Comparison of ENCODE assay signal across 7 mouse cellular contexts in genomic region chr11:72469217-72469616, GRCm38 (mm10). TPM values are rescaled to one million over a fixed set of nuclear protein-coding genes. Genes with fewer than 3 reads are reported as not detected.
DNase-seq lines count a peak whose midpoint lies in the region; ATAC-seq and TF ChIP-seq lines count a peak whose summit lies in the region.

No protein-coding gene starts in this region.

- CTCF ChIA-PET in Patski (lab: Charles Lee) = interaction anchor here (0.8 to 1.1 kb wide), 4 partner anchors 9 to 95 kb away, joined by 3 to 5 read pairs (median 3); partner anchors contain the start of gene Ggt6

- in situ Hi-C loops in Patski (cut with MboI; ENCODE audit: low pct_unique_long_range_greater_than_20kb) = no loop called here

- POLR2A ChIA-PET in Patski (lab: Charles Lee) = interaction anchor here (0.9 to 1.2 kb wide), 3 partner anchors 16 to 35 kb away, joined by 3 to 4 read pairs (median 3); no protein-coding TSS in a partner anchor

- peaks cover 86% of the 10 kb centered on the region for H3K36me3 ChIP-seq in G1E (replicated peaks)
- 0 out of 2 replicates have a peak, but pooled peaks cover 3% of the 10 kb centered on the region for H3K36me3 ChIP-seq in hindbrain, embryonic 10.5 days

- H3K4me3 ChIP-seq in G1E (ENCODE audit: low read depth, low read length) = peak overlapping the region; percentile 56; the same call in 1 of the 2 replicates
- H3K4me3 ChIP-seq in hindbrain, embryonic 10.5 days = no peak overlapping the region

- H3K4me1 ChIP-seq in G1E (ENCODE audit: insufficient read depth, low read depth, low read length) = peaks cover 100% of the 10 kb centered on the region
- peaks cover 84% of the 10 kb centered on the region for H3K4me1 ChIP-seq in hindbrain, embryonic 10.5 days (replicated peaks)

- H3K27me3 ChIP-seq in G1E (ENCODE audit: insufficient read depth, low read length) (no peaks in the 10 kb centered on the region), Patski (no peaks in the 10 kb centered on the region)
- no peaks in the 10 kb centered on the region for H3K27me3 ChIP-seq in hindbrain, embryonic 10.5 days (ENCODE audit: insufficient read depth, poor library complexity, severe bottlenecking)

- peak overlapping the region; percentile 79 for H3K27ac ChIP-seq in hindbrain, embryonic 10.5 days

- TF ChIP-seq CTCF in G1E (IDR thresholded peaks at IDR 0.05; ENCODE audit: low read depth, low read length) (no peak), Patski (IDR thresholded peaks at IDR 0.05) (no peak)

- H3K9me3 ChIP-seq in G1E (replicated peaks) = no peaks in the 10 kb centered on the region
- H3K9me3 ChIP-seq in hindbrain, embryonic 10.5 days = no peaks in the 10 kb centered on the region

- 29% methylated on average over 5 of the region's 5 CpGs for WGBS in hindbrain, embryonic 10.5 days

- no peak for DNase-seq in G1E (ENCODE audit: low spot score)
- DNase-seq in Patski (ENCODE audit: low read depth, low spot score) = no peak
- DNase-seq in frontal cortex, adult 2 months (ENCODE audit: extremely low spot score in 1 of 2, low spot score in 1 of 2) = peak; percentile 34 to 49
- no peak for DNase-seq in hindbrain, embryonic 10.5 days (ENCODE audit: low spot score)
- DNase-seq in layer of hippocampus, postnatal 10 days (ENCODE audit: low spot score in 2 of 2) = peak; percentile 49 to 60
- DNase-seq in lung, postnatal 25 days (ENCODE audit: low spot score) = peak; percentile 92
- DNase-seq in testis, postnatal 14 days (ENCODE audit: low spot score) = peak; percentile 48

- ATAC-seq in G1E (ENCODE audit: extremely low read depth, insufficient number of reproducible peaks, low FRiP score, poor library complexity, severe bottlenecking) (no peak), Patski (peak; percentile 90)

RNA-seq across cellular contexts. Expression of gene Spns2, which starts 20.5 kb away (rescaled TPM):
- total RNA-seq in G1E (2014; fragmentation: Nextera tagmentation) (129 and 145 TPM in 2 replicates), G1E (2017) (29.3 and 40.8 TPM in 2 replicates)
- polyA plus RNA-seq in G1E (2012) (69.2 and 113 TPM in 2 replicates), Patski (2021) (111 TPM)
- 45.0 and 47.0 TPM in 2 replicates for polyA plus RNA-seq in frontal cortex, adult 2 months (2012; rRNA removed)
- polyA plus RNA-seq in hindbrain, embryonic 10.5 days (2016; fragmentation: Nextera tagmentation; extraction: Ambion mirVana) = 4.0 and 5.5 TPM in 2 replicates
- 10 to 100 TPM; 58.4 to 59.6 TPM for total RNA-seq in layer of hippocampus, postnatal 10 days (2021)

RNA-seq across cellular contexts. Expression of gene Mybbp1a, which starts 28.1 kb away (rescaled TPM):
- total RNA-seq in G1E (2014; fragmentation: Nextera tagmentation) = 496 and 593 TPM in 2 replicates
- 96.8 and 125 TPM in 2 replicates for total RNA-seq in G1E (2017)
- 195 and 253 TPM in 2 replicates for polyA plus RNA-seq in G1E (2012)
- 184 TPM for polyA plus RNA-seq in Patski (2021)
- 55.3 and 61.4 TPM in 2 replicates for polyA plus RNA-seq in frontal cortex, adult 2 months (2012; rRNA removed)
- polyA plus RNA-seq in hindbrain, embryonic 10.5 days (2016; fragmentation: Nextera tagmentation; extraction: Ambion mirVana) = 148 and 215 TPM in 2 replicates
- total RNA-seq in layer of hippocampus, postnatal 10 days (2021) = 10 to 100 TPM; 50.2 to 55.0 TPM

RNA-seq across cellular contexts. Expression of gene Ggt6, which starts 33.9 kb away (rescaled TPM):
- total RNA-seq in G1E (2014; fragmentation: Nextera tagmentation) (not detected in 2 replicates), G1E (2017) (0.05 TPM in 1 of 2 replicates, not detected in the other)
- polyA plus RNA-seq in G1E (2012) (not detected in 2 replicates), Patski (2021) (0.23 TPM)
- polyA plus RNA-seq in frontal cortex, adult 2 months (2012; rRNA removed) = 0.15 and 0.22 TPM in 2 replicates
- polyA plus RNA-seq in hindbrain, embryonic 10.5 days (2016; fragmentation: Nextera tagmentation; extraction: Ambion mirVana) = not detected in 2 replicates
- total RNA-seq in layer of hippocampus, postnatal 10 days (2021) = not detected

RNA-seq across cellular contexts. Expression of gene Smtnl2, which starts 57.7 kb away (rescaled TPM):
- not detected in 2 replicates for total RNA-seq in G1E (2014; fragmentation: Nextera tagmentation)
- 0.06 and 0.11 TPM in 2 replicates for total RNA-seq in G1E (2017)
- not detected in 2 replicates for polyA plus RNA-seq in G1E (2012)
- 18.8 TPM for polyA plus RNA-seq in Patski (2021)
- polyA plus RNA-seq in frontal cortex, adult 2 months (2012; rRNA removed) = 2.8 and 3.2 TPM in 2 replicates
- 10.7 and 22.8 TPM in 2 replicates for polyA plus RNA-seq in hindbrain, embryonic 10.5 days (2016; fragmentation: Nextera tagmentation; extraction: Ambion mirVana)
- total RNA-seq in layer of hippocampus, postnatal 10 days (2021) = 1 to 10 TPM; 4.5 to 5.0 TPM

Comparison
In these comparisons a context has a peak if more than half of its experiments do, and no peak if none do; other contexts are left out.
1. DNase-seq: peak in frontal cortex, adult 2 months (2 of 2), layer of hippocampus, postnatal 10 days (2 of 2), lung, postnatal 25 days (single experiment) and testis, postnatal 14 days (single experiment); none in G1E (single experiment), Patski (single experiment) and hindbrain, embryonic 10.5 days (single experiment).